Mouse (Mus musculus) testis, adult 2 months (tissue): Measurements from ENCODE around the gene Myt1. TPM values are rescaled to one million over a fixed set of nuclear protein-coding genes. Genes with fewer than 3 reads are reported as not detected.
"Not testable (repeated sequence)": the region's sequence is repeated elsewhere in the genome, so short reads cannot be mapped to it uniquely, and the experiment has no call there.

Experiments
- H3K27ac ChIP-seq: fragments of 200-500 bp; 2 replicates; pipeline ENCODE4 v1.5.1; 2012; ENCODE audit warnings: low read depth, low read length; ENCODE audit not compliant: control insufficient read depth, insufficient read depth
- H3K27me3 ChIP-seq: fragments of 200-500 bp; 2 replicates; pipeline ENCODE4 v1.6.1; 2012; ENCODE audit warnings: mild to moderate bottlenecking, low read length, moderate library complexity; ENCODE audit not compliant: control insufficient read depth, insufficient read depth
- H3K36me3 ChIP-seq: fragments of 200-500 bp; 2 replicates; pipeline ENCODE4 v1.6.1; 2012; ENCODE audit warnings: mild to moderate bottlenecking, low read length; ENCODE audit not compliant: control insufficient read depth, insufficient read depth
- H3K4me1 ChIP-seq: fragments of 200-500 bp; 2 replicates; pipeline ENCODE4 v1.6.1; 2012; ENCODE audit warnings: low read length; ENCODE audit not compliant: control insufficient read depth, insufficient read depth
- H3K4me3 ChIP-seq: fragments of 200-500 bp; 2 replicates; pipeline ENCODE4 v1.5.1; 2012; ENCODE audit warnings: low read depth, mild to moderate bottlenecking, low read length, moderate library complexity, mixed read lengths; ENCODE audit not compliant: control insufficient read depth
- CTCF ChIP-seq: fragments of 200-500 bp; IDR thresholded peaks from 2 replicates; pipeline ENCODE4 v1.5.1; 2012; ENCODE audit warnings: low read depth, mild to moderate bottlenecking, inconsistent platforms, low read length, moderate library complexity; ENCODE audit not compliant: control insufficient read depth, insufficient read depth, insufficient replicate concordance
- POLR2A ChIP-seq: fragments of 200-500 bp; IDR thresholded peaks from 2 replicates; pipeline ENCODE4 v1.6.1; 2012; ENCODE audit warnings: low read depth, mild to moderate bottlenecking, inconsistent platforms, low read length, moderate library complexity; ENCODE audit not compliant: control insufficient read depth
- polyA plus RNA-seq: library from polyadenylated mRNA; depleted of rRNA; stranded (reverse); fragments of >200 nt; gene quantifications from 2 replicates; pipeline ENCODE4 v1.2.3, GENCODE M21; 2012

The Myt1 gene
- polyA plus RNA-seq, 1 experiment: 2.9 TPM

GRCm38 (mm10) chr2:181781421-181781820 lies 18.3 kb downstream of the Myt1 start:
- H3K36me3 ChIP-seq: no peaks in the 10 kb centered on the region
- H3K27me3 ChIP-seq: no peaks in the 10 kb centered on the region
- H3K4me3 ChIP-seq: no peak overlapping the region
- no peaks in the 10 kb centered on the region for H3K4me1 ChIP-seq
- H3K27ac ChIP-seq: no peak overlapping the region
- no peak for TF ChIP-seq POLR2A
- TF ChIP-seq CTCF: no peak

- Histone ChIP-seq H3K4me1 (no peaks in the 10 kb centered on the region), H3K4me3 (no peak overlapping the region), H3K27me3 (no peaks in the 10 kb centered on the region), H3K36me3 (no peaks in the 10 kb centered on the region), H3K27ac (no peak overlapping the region)
- no peak for TF ChIP-seq POLR2A
- no peak for TF ChIP-seq CTCF
These were observed 24.7 kb downstream of the Myt1 start for GRCm38 (mm10) chr2:181787852-181788251.

- Histone ChIP-seq H3K27me3 (no peaks in the 10 kb centered on the region), H3K27ac (no peak overlapping the region), H3K4me1 (no peaks in the 10 kb centered on the region), H3K4me3 (no peak overlapping the region), H3K36me3 (no peaks in the 10 kb centered on the region)
- TF ChIP-seq CTCF: no peak
- TF ChIP-seq POLR2A: no peak
These were observed 26.3 kb downstream of the Myt1 start for GRCm38 (mm10) chr2:181789396-181789795.

GRCm38 (mm10) chr2:181793186-181793585 lies 30.1 kb downstream of the Myt1 start:
- not testable (repeated sequence) for H3K36me3 ChIP-seq, H3K27ac ChIP-seq, H3K4me3 ChIP-seq, H3K4me1 ChIP-seq, H3K27me3 ChIP-seq

- no peaks in the 10 kb centered on the region for H3K4me1 ChIP-seq
- TF ChIP-seq POLR2A: no peak
- H3K27ac ChIP-seq: no peak overlapping the region
- H3K27me3 ChIP-seq: no peaks in the 10 kb centered on the region
- H3K4me3 ChIP-seq: no peak overlapping the region
- H3K36me3 ChIP-seq: no peaks in the 10 kb centered on the region
These were observed 32.6 kb downstream of the Myt1 start for GRCm38 (mm10) chr2:181795641-181796130.

- H3K36me3 ChIP-seq: no peaks in the 10 kb centered on the region
- TF ChIP-seq CTCF (no peak), POLR2A (no peak)
These were observed 34.5 kb downstream of the Myt1 start for GRCm38 (mm10) chr2:181797672-181798071.

GRCm38 (mm10) chr2:181829032-181829650 lies 66.0 kb downstream of the Myt1 start:
- no peak overlapping the region for H3K27ac ChIP-seq
- no peak for TF ChIP-seq CTCF
- TF ChIP-seq POLR2A: no peak
- H3K4me1 ChIP-seq: no peaks in the 10 kb centered on the region
- H3K36me3 ChIP-seq: no peaks in the 10 kb centered on the region
- no peaks in the 10 kb centered on the region for H3K27me3 ChIP-seq
- H3K4me3 ChIP-seq: no peak overlapping the region

More at GRCm38 (mm10) chr2:181797672-181798071, 34.5 kb downstream of the Myt1 start:
- H3K27me3 ChIP-seq: no peaks in the 10 kb centered on the region
- no peak overlapping the region for H3K4me3 ChIP-seq
- H3K4me1 ChIP-seq: no peaks in the 10 kb centered on the region
- H3K27ac ChIP-seq: no peak overlapping the region

- H3K27me3 ChIP-seq: no peaks in the 10 kb centered on the region
- no peak overlapping the region for H3K27ac ChIP-seq
- H3K4me1 ChIP-seq: peaks cover 4% of the 10 kb centered on the region
- H3K36me3 ChIP-seq: no peaks in the 10 kb centered on the region
- H3K4me3 ChIP-seq: no peak overlapping the region
- no peak for TF ChIP-seq CTCF
- TF ChIP-seq POLR2A: no peak
These were observed 69.6 kb downstream of the Myt1 start for GRCm38 (mm10) chr2:181832745-181833144.
